Mouse (Mus musculus) liver, adult 10 weeks (tissue): Measurements from ENCODE around the gene H2-Ob. TPM values are rescaled to one million over a fixed set of nuclear protein-coding genes. Genes with fewer than 3 reads are reported as not detected.

Experiments
- polyA plus RNA-seq: library from polyadenylated mRNA; stranded (reverse); fragments of 350-450 nt; fragmentation: Illumina TruSeq; extraction: RNeasy Lipid Tissue Mini Kit (QIAGEN cat#74804); gene quantifications from one replicate; pipeline ENCODE4 v1.2.3, GENCODE M21; 2014; ENCODE audit warnings: low read depth, low replicate concordance

Gene H2-Ob
- 1.2 TPM for polyA plus RNA-seq

GRCm38 (mm10) chr17:34238706-34239105 is at the start of gene H2-Ob:
H2-Ob (plus strand) TSS chr17:34238903.

GRCm38 (mm10) chr17:34196941-34197894 is 41.5 kb upstream of the H2-Ob start, which contains the start of gene Psmb8:
Psmb8 (plus strand) TSS chr17:34197721.

GRCm38 (mm10) chr17:34203444-34203843 is 35.3 kb upstream of the H2-Ob start, which contains the start of gene Tap2:
Tap2 (plus strand) TSS chr17:34203527.

GRCm38 (mm10) chr17:34257594-34258375 is 19.1 kb downstream of the H2-Ob start, which contains the start of gene H2-Ab1:
H2-Ab1 (plus strand) TSS chr17:34257689.

GRCm38 (mm10) chr17:34287648-34288047 is 48.9 kb downstream of the H2-Ob start, which contains the start of gene H2-Aa:
H2-Aa (minus strand) TSS chr17:34287823.

Other genes with a start within 250 kb of the H2-Ob start
- gene H2-K1, start 238.6 kb upstream of the H2-Ob start, polyA plus RNA-seq = 848 TPM
- 1.8 TPM for gene Ring1, start 214.2 kb upstream of the H2-Ob start, polyA plus RNA-seq
- 13.3 TPM for gene H2-Ke6, start 210.8 kb upstream of the H2-Ob start, polyA plus RNA-seq
- 3.2 TPM for gene Slc39a7, start 207.2 kb upstream of the H2-Ob start, polyA plus RNA-seq
- gene Rxrb, start 207.1 kb upstream of the H2-Ob start, polyA plus RNA-seq = 1.4 TPM
- not detected for gene Col11a2, start 199.5 kb upstream of the H2-Ob start, polyA plus RNA-seq
- not detected for gene H2-Oa, start 146.6 kb upstream of the H2-Ob start, polyA plus RNA-seq
- 1.2 TPM for gene H2-DMa, start 119.4 kb upstream of the H2-Ob start, polyA plus RNA-seq
- 94.0 TPM for gene Brd2, start 116.3 kb upstream of the H2-Ob start, polyA plus RNA-seq
- 0.64 TPM for gene H2-DMb2, start 95.6 kb upstream of the H2-Ob start, polyA plus RNA-seq
- gene H2-DMb1, start 85.8 kb upstream of the H2-Ob start, polyA plus RNA-seq = 2.6 TPM
- 2.8 TPM for gene Tap1, start 51.4 kb upstream of the H2-Ob start, polyA plus RNA-seq
- gene Psmb9, start 51.1 kb upstream of the H2-Ob start, polyA plus RNA-seq = 6.2 TPM
- gene Psmb8, start 41.2 kb upstream of the H2-Ob start, polyA plus RNA-seq = 3.0 TPM
- gene Tap2, start 35.4 kb upstream of the H2-Ob start, polyA plus RNA-seq = 1.1 TPM
- 18.9 TPM for gene H2-Ab1, start 18.8 kb downstream of the H2-Ob start, polyA plus RNA-seq
- 22.0 TPM for gene H2-Aa, start 48.9 kb downstream of the H2-Ob start, polyA plus RNA-seq
- gene H2-Eb1, start 67.0 kb downstream of the H2-Ob start, polyA plus RNA-seq = 3.5 TPM
- gene H2-Eb2, start 86.8 kb downstream of the H2-Ob start, polyA plus RNA-seq = 0.11 TPM
- not detected for gene Btnl2, start 115.9 kb downstream of the H2-Ob start, polyA plus RNA-seq
- gene Btnl1, start 138.2 kb downstream of the H2-Ob start, polyA plus RNA-seq = not detected
- gene BC051142, start 159.9 kb downstream of the H2-Ob start, polyA plus RNA-seq = not detected
- gene Btnl4, start 238.4 kb downstream of the H2-Ob start, polyA plus RNA-seq = not detected